Mouse (Mus musculus) cortical plate, adult 2 months (tissue): ENCODE results near the gene Prr18. TPM values are rescaled to one million over a fixed set of nuclear protein-coding genes. Genes with fewer than 3 reads are reported as not detected.
A peak's percentile ranks its signal among the peaks of the same experiment; 100 is the strongest.

Experiments used
- H3K27ac ChIP-seq: fragments of 200-500 bp; 2 replicates; pipeline ENCODE4 v1.5.1; 2012; ENCODE audit warnings: low read length, control low read depth, inconsistent platforms; ENCODE audit not compliant: insufficient read depth
- H3K4me1 ChIP-seq: fragments of 200-500 bp; 2 replicates; pipeline ENCODE4 v1.6.1; 2011; ENCODE audit warnings: low read length; ENCODE audit not compliant: control insufficient read depth, insufficient read depth
- H3K4me3 ChIP-seq: fragments of 200-500 bp; 2 replicates; pipeline ENCODE4 v1.5.1; 2011; ENCODE audit warnings: mild to moderate bottlenecking, low read length, control low read depth; ENCODE audit not compliant: insufficient read depth
- CTCF ChIP-seq: fragments of 200-500 bp; IDR thresholded peaks from 2 replicates; pipeline ENCODE4 v1.5.1; 2011; ENCODE audit warnings: mild to moderate bottlenecking, control low read depth, low read length; ENCODE audit not compliant: insufficient read depth; ENCODE audit errors: extremely low read depth
- POLR2A ChIP-seq: fragments of 200-500 bp; IDR thresholded peaks from 2 replicates; pipeline ENCODE4 v1.6.1; 2011; ENCODE audit warnings: mild to moderate bottlenecking, low read length, control low read depth; ENCODE audit not compliant: insufficient read depth; ENCODE audit errors: extremely low read depth
- polyA plus RNA-seq: library from polyadenylated mRNA; depleted of rRNA; stranded (reverse); fragments of >200 nt; gene quantifications from 2 replicates; pipeline ENCODE4 v1.2.3, GENCODE M21; 2012

Gene Prr18
- polyA plus RNA-seq, 1 experiment = 40.8 TPM

GRCm38 (mm10) chr17:8360876-8361275 is 23.6 kb downstream of the Prr18 start:
- H3K27ac ChIP-seq = no peak overlapping the region
- no peak for TF ChIP-seq CTCF

GRCm38 (mm10) chr17:8361281-8362103 is 24.2 kb downstream of the Prr18 start:
- H3K4me3 ChIP-seq = no peak overlapping the region
- TF ChIP-seq CTCF (no peak), POLR2A (no peak)
- no peak overlapping the region for H3K27ac ChIP-seq
- no peaks in the 10 kb centered on the region for H3K4me1 ChIP-seq

More at GRCm38 (mm10) chr17:8360876-8361275, 23.6 kb downstream of the Prr18 start:
- Histone ChIP-seq H3K4me1 (no peaks in the 10 kb centered on the region), H3K4me3 (no peak overlapping the region)

- Histone ChIP-seq H3K4me1 (peaks cover 11% of the 10 kb centered on the region), H3K4me3 (no peak overlapping the region), H3K27ac (peak overlapping the region; percentile 89)
- no peak for TF ChIP-seq CTCF
- TF ChIP-seq POLR2A = no peak
Measured at GRCm38 (mm10) chr17:8367514-8368480, 30.5 kb downstream of the Prr18 start.

GRCm38 (mm10) chr17:8368570-8368969 is 31.3 kb downstream of the Prr18 start:
- Histone ChIP-seq H3K27ac (peak overlapping the region; percentile 58), H3K4me3 (no peak overlapping the region), H3K4me1 (peaks cover 11% of the 10 kb centered on the region)
- TF ChIP-seq POLR2A (no peak), CTCF (no peak)

GRCm38 (mm10) chr17:8369171-8369570 is 31.9 kb downstream of the Prr18 start:
- Histone ChIP-seq H3K4me3 (no peak overlapping the region), H3K4me1 (peaks cover 11% of the 10 kb centered on the region), H3K27ac (no peak overlapping the region)
- TF ChIP-seq CTCF = no peak
- TF ChIP-seq POLR2A = no peak

- no peak overlapping the region for H3K4me3 ChIP-seq
- H3K27ac ChIP-seq = peak overlapping the region; percentile 13; the same call in 1 of the 2 replicates
- TF ChIP-seq CTCF (no peak), POLR2A (no peak)
- peaks cover 11% of the 10 kb centered on the region for H3K4me1 ChIP-seq
Measured at GRCm38 (mm10) chr17:8370634-8371229, 33.5 kb downstream of the Prr18 start.

- Histone ChIP-seq H3K4me1 (peaks cover 11% of the 10 kb centered on the region), H3K27ac (peak overlapping the region; percentile 87), H3K4me3 (no peak overlapping the region)
- TF ChIP-seq CTCF (no peak), POLR2A (peak; percentile 42; the same call in 1 of the 2 replicates)
Measured at GRCm38 (mm10) chr17:8371834-8372233, 34.6 kb downstream of the Prr18 start.

GRCm38 (mm10) chr17:8372286-8373046 is 35.2 kb downstream of the Prr18 start:
- Histone ChIP-seq H3K4me3 (0 out of 2 replicates have a peak overlapping the region, but pooled peaks have one; percentile 4), H3K4me1 (peaks cover 10% of the 10 kb centered on the region), H3K27ac (peak overlapping the region; percentile 87)
- TF ChIP-seq POLR2A (no peak), CTCF (peak; percentile 86)

- H3K27ac ChIP-seq = no peak overlapping the region
- no peaks in the 10 kb centered on the region for H3K4me1 ChIP-seq
- no peak overlapping the region for H3K4me3 ChIP-seq
- TF ChIP-seq POLR2A (no peak), CTCF (no peak)
Measured at GRCm38 (mm10) chr17:8377298-8377697, 40.0 kb downstream of the Prr18 start.
